Mouse (Mus musculus) midbrain, embryonic 15.5 days (tissue): Measurements from ENCODE around the gene Far2. TPM values are rescaled to one million over a fixed set of nuclear protein-coding genes. Genes with fewer than 3 reads are reported as not detected.

ENCODE experiments used
- polyA plus RNA-seq: library from polyadenylated mRNA; unstranded; fragments of >200 nt; fragmentation: Nextera tagmentation; extraction: Ambion mirVana; gene quantifications from 2 replicates; pipeline ENCODE4 v1.2.1, GENCODE M21; 2015

Far2 gene
- polyA plus RNA-seq, 1 experiment from 2014 or later, result 24.7 TPM

Other genes with a start within 250 kb of the Far2 start
- gene Ergic2, start 165.1 kb downstream of the Far2 start, polyA plus RNA-seq, result 171 and 189 TPM in 2 replicates